Mouse (Mus musculus): Measurements from ENCODE around the gene Nms. TPM values are rescaled to one million over a fixed set of nuclear protein-coding genes. Genes with fewer than 3 reads are reported as not detected.

Nms gene
- total RNA-seq, 2 experiments from 2014 or later = not detected

GRCm38 (mm10) chr1:38992365-38992764, 53.4 kb downstream of the Nms start:
- DNase-seq (ENCODE audit: low spot score in 2 of 2) = no peak

Other genes starting within 250 kb of the Nms start
- 1 to 10 TPM; 6.0 to 6.8 TPM for gene Lonrf2, start 102.4 kb upstream of the Nms start, total RNA-seq (2021)
- 1 to 10 TPM; 1.4 to 1.9 TPM for gene Chst10, start 41.0 kb upstream of the Nms start, total RNA-seq (2021)
- 10 to 100 TPM; 77.9 to 91.3 TPM for gene Pdcl3, start 46.5 kb downstream of the Nms start, total RNA-seq (2021)

Data from adrenal gland, adult 18-20 months (tissue).